Mouse (Mus musculus) subcutaneous adipose tissue, adult 2 months (tissue): Measurements from ENCODE around the gene Pdgfd. TPM values are rescaled to one million over a fixed set of nuclear protein-coding genes. Genes with fewer than 3 reads are reported as not detected.

Experiments
- polyA plus RNA-seq: library from polyadenylated mRNA; depleted of rRNA; stranded (reverse); fragments of >200 nt; gene quantifications from 2 replicates; pipeline ENCODE4 v1.2.3, GENCODE M21; 2012; ENCODE audit warnings: low replicate concordance; rRNA removed

The Pdgfd gene
- 10.6 and 15.9 TPM in 2 replicates for polyA plus RNA-seq

GRCm38 (mm10) chr9:6168391-6169037 is at the start of gene Pdgfd:
TSS of gene Pdgfd (plus strand) at chr9:6168584.

GRCm38 (mm10) chr9:6269796-6270280 is 101.5 kb downstream of the Pdgfd start, which contains the start of gene Ddi1:
TSS of gene Ddi1 (minus strand) at chr9:6269846.

Other genes with a start within 250 kb of the Pdgfd start
- gene Ddi1, start 101.3 kb downstream of the Pdgfd start, polyA plus RNA-seq = 0.01 TPM in 2 replicates